Mouse (Mus musculus): ENCODE data around the gene A630095N17Rik. TPM values are rescaled to one million over a fixed set of nuclear protein-coding genes. Genes with fewer than 3 reads are reported as not detected.

A630095N17Rik gene
- total RNA-seq, 1 experiment, result not detected

DNA sequence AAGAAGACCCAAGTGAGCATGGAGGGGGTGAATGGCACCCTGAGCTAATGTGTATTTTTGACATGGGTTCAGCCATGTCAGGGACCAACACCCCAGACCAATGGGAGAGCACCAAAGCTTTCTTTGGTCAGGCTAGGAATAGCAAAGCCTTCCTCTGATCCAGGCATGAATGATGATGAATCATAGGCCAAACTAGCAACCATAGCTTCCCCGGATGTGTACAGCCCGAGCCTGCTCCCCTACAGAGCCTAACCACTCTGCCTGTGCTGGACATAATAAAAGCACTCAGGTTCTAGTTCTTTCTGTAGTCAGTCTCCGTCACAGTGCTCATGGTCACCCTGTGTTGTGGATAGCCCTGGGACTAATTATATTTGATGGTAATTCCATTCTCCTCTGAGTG lies 10.4 kb downstream of the A630095N17Rik start:
- Histone ChIP-seq H3K27ac (ENCODE audit: insufficient read depth, low read depth, low read length, poor library complexity, severe bottlenecking) (no peak overlapping the region), H3K9me3 (ENCODE audit: control insufficient read depth, insufficient read depth, low read depth, low read length) (no peaks in the 10 kb centered on the region), H3K4me1 (ENCODE audit: control insufficient read depth in 2 of 2, insufficient read depth in 2 of 2, low read length in 2 of 2, poor library complexity in 1 of 2) (peaks cover 12 to 31% of the 10 kb centered on the region in 2 experiments), H3K4me3 (ENCODE audit: insufficient read depth in 1 of 2, low read depth in 1 of 2, low read length in 2 of 2, poor library complexity in 1 of 2, severe bottlenecking in 1 of 2) (no peak overlapping the region), H3K9ac (ENCODE audit: insufficient read depth, low read depth, low read length, poor library complexity, severe bottlenecking) (no peak overlapping the region), H3K36me3 (ENCODE audit: control insufficient read depth, insufficient read depth, low read length, poor library complexity, severe bottlenecking) (peaks cover 9% of the 10 kb centered on the region; the same call in 1 of the 2 replicates)
- no peak for DNase-seq (ENCODE audit: low read depth, low spot score)
- TF ChIP-seq ZC3H11A (IDR thresholded peaks at IDR 0.05; ENCODE audit: borderline replicate concordance, low read depth, low read length) (no peak), HCFC1 (IDR thresholded peaks at IDR 0.05; ENCODE audit: borderline replicate concordance, insufficient read depth, low read length) (no peak), ZNF384 (IDR thresholded peaks at IDR 0.05; ENCODE audit: low read depth, low read length) (no peak), MAFK (IDR thresholded peaks at IDR 0.05; ENCODE audit: insufficient read depth, low read depth, low read length) (no peak), CHD2 (IDR thresholded peaks at IDR 0.05; ENCODE audit: low read depth, low read length) (no peak)
- in situ Hi-C loops (cut with MboI; ENCODE audit: low sequenced_read_pairs in 2 of 2, unreplicated experiment in 2 of 2), result no loop called here

GRCm38 (mm10) chr1:75219531-75219930 lies 12.4 kb downstream of the A630095N17Rik start, which contains the start of gene Tuba4a:
Gene Tuba4a, minus strand, starts transcription at chr1:75219865.
- in situ Hi-C loops (cut with MboI; ENCODE audit: low sequenced_read_pairs in 2 of 2, unreplicated experiment in 2 of 2), result no loop called here
- Histone ChIP-seq H3K4me1 (ENCODE audit: control insufficient read depth in 2 of 2, insufficient read depth in 2 of 2, low read length in 2 of 2, poor library complexity in 1 of 2) (peaks cover 12 to 28% of the 10 kb centered on the region in 2 experiments), H3K9ac (ENCODE audit: insufficient read depth, low read depth, low read length, poor library complexity, severe bottlenecking) (peak within 1 kb of the TSS; percentile 74), H3K9me3 (ENCODE audit: control insufficient read depth, insufficient read depth, low read depth, low read length) (no peaks in the 10 kb centered on the region), H3K4me3 (ENCODE audit: insufficient read depth in 1 of 2, low read depth in 1 of 2, low read length in 2 of 2, poor library complexity in 1 of 2, severe bottlenecking in 1 of 2) (peak within 1 kb of the TSS; percentile 70 to 97), H3K36me3 (ENCODE audit: control insufficient read depth, insufficient read depth, low read length, poor library complexity, severe bottlenecking) (peaks cover 27% of the 10 kb centered on the region), H3K27ac (ENCODE audit: insufficient read depth, low read depth, low read length, poor library complexity, severe bottlenecking) (no peak within 1 kb of the TSS)
- TF ChIP-seq ZC3H11A (IDR thresholded peaks at IDR 0.05; ENCODE audit: borderline replicate concordance, low read depth, low read length) (no peak), ZNF384 (IDR thresholded peaks at IDR 0.05; ENCODE audit: low read depth, low read length) (no peak), CHD2 (IDR thresholded peaks at IDR 0.05; ENCODE audit: low read depth, low read length) (no peak), MAFK (IDR thresholded peaks at IDR 0.05; ENCODE audit: insufficient read depth, low read depth, low read length) (no peak)
- DNase-seq (ENCODE audit: low read depth, low spot score), result no peak

- Histone ChIP-seq H3K27ac (ENCODE audit: insufficient read depth, low read depth, low read length, poor library complexity, severe bottlenecking) (no peak overlapping the region), H3K4me3 (ENCODE audit: insufficient read depth in 1 of 2, low read depth in 1 of 2, low read length in 2 of 2, poor library complexity in 1 of 2, severe bottlenecking in 1 of 2) (peak overlapping the region; percentile 70 to 97), H3K9me3 (ENCODE audit: control insufficient read depth, insufficient read depth, low read depth, low read length) (no peaks in the 10 kb centered on the region), H3K4me1 (ENCODE audit: control insufficient read depth in 2 of 2, insufficient read depth in 2 of 2, low read length in 2 of 2, poor library complexity in 1 of 2) (peaks cover 12 to 29% of the 10 kb centered on the region in 2 experiments), H3K9ac (ENCODE audit: insufficient read depth, low read depth, low read length, poor library complexity, severe bottlenecking) (peak overlapping the region; percentile 74), H3K36me3 (ENCODE audit: control insufficient read depth, insufficient read depth, low read length, poor library complexity, severe bottlenecking) (peaks cover 31% of the 10 kb centered on the region)
- TF ChIP-seq HCFC1 (IDR thresholded peaks at IDR 0.05; ENCODE audit: borderline replicate concordance, insufficient read depth, low read length), result no peak
- no peak for TF ChIP-seq CHD2 (IDR thresholded peaks at IDR 0.05; ENCODE audit: low read depth, low read length)
- no peak for TF ChIP-seq ZNF384 (IDR thresholded peaks at IDR 0.05; ENCODE audit: low read depth, low read length)
- TF ChIP-seq MAFK (IDR thresholded peaks at IDR 0.05; ENCODE audit: insufficient read depth, low read depth, low read length), result 0 out of 2 replicates have a peak, but pooled peaks have one; percentile 1
- no peak for TF ChIP-seq ZC3H11A (IDR thresholded peaks at IDR 0.05; ENCODE audit: borderline replicate concordance, low read depth, low read length)
- in situ Hi-C loops (cut with MboI; ENCODE audit: low sequenced_read_pairs in 2 of 2, unreplicated experiment in 2 of 2), result no loop called here
- peak; percentile 78 for DNase-seq (ENCODE audit: low read depth, low spot score)
Observed at GRCm38 (mm10) chr1:75219078-75219477, 12.8 kb downstream of the A630095N17Rik start.

- no peak for DNase-seq (ENCODE audit: low read depth, low spot score)
Observed at GRCm38 (mm10) chr1:75218227-75219001, 13.5 kb downstream of the A630095N17Rik start.

More at GRCm38 (mm10) chr1:75218227-75219001, 13.5 kb downstream of the A630095N17Rik start:
- Histone ChIP-seq H3K27ac (ENCODE audit: insufficient read depth, low read depth, low read length, poor library complexity, severe bottlenecking) (no peak overlapping the region), H3K36me3 (ENCODE audit: control insufficient read depth, insufficient read depth, low read length, poor library complexity, severe bottlenecking) (peaks cover 37% of the 10 kb centered on the region), H3K9me3 (ENCODE audit: control insufficient read depth, insufficient read depth, low read depth, low read length) (no peaks in the 10 kb centered on the region), H3K4me1 (ENCODE audit: control insufficient read depth in 2 of 2, insufficient read depth in 2 of 2, low read length in 2 of 2, poor library complexity in 1 of 2) (peaks cover 11 to 29% of the 10 kb centered on the region in 2 experiments), H3K4me3 (ENCODE audit: insufficient read depth in 1 of 2, low read depth in 1 of 2, low read length in 2 of 2, poor library complexity in 1 of 2, severe bottlenecking in 1 of 2) (peak overlapping the region; percentile 70 to 97), H3K9ac (ENCODE audit: insufficient read depth, low read depth, low read length, poor library complexity, severe bottlenecking) (peak overlapping the region; percentile 74)
- TF ChIP-seq CHD2 (IDR thresholded peaks at IDR 0.05; ENCODE audit: low read depth, low read length), result no peak
- no peak for TF ChIP-seq ZC3H11A (IDR thresholded peaks at IDR 0.05; ENCODE audit: borderline replicate concordance, low read depth, low read length)
- no peak for TF ChIP-seq HCFC1 (IDR thresholded peaks at IDR 0.05; ENCODE audit: borderline replicate concordance, insufficient read depth, low read length)
- TF ChIP-seq ZNF384 (IDR thresholded peaks at IDR 0.05; ENCODE audit: low read depth, low read length), result no peak
- 0 out of 2 replicates have a peak, but pooled peaks have one; percentile 2 for TF ChIP-seq MAFK (IDR thresholded peaks at IDR 0.05; ENCODE audit: insufficient read depth, low read depth, low read length)
- in situ Hi-C loops (cut with MboI; ENCODE audit: low sequenced_read_pairs in 2 of 2, unreplicated experiment in 2 of 2), result no loop called here

Measured in ES-E14 (cell line).